Mouse (Mus musculus): ENCODE results near the gene Gm10376. TPM values are rescaled to one million over a fixed set of nuclear protein-coding genes. Genes with fewer than 3 reads are reported as not detected.
"Not testable (repeated sequence)": the region's sequence is repeated elsewhere in the genome, so short reads cannot be mapped to it uniquely, and the experiment has no call there.

Gene Gm10376
- total RNA-seq (2017): not detected in 2 replicates

DNA sequence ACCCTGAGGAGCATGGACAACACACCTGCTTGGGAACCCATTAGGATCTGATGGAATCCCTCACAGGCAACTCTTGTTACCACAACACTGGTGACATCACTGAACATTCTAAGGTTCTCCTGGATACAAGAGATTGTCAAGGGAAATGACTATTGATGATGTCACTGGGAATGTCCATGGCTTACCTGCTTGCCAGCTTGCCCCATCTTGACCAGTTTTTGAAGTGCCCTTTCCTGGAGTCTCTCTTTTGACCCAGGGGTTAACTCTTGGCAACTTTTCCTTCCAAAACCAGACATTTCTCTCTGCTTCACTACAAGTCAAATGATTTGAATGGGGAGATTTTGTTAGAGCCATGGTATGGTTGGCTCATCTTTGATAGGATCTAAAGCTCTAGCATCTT lies at the start of gene Gm10376:
Gene Gm10376 (minus strand): TSS at position 101 of the 400 bp plus-strand sequence.
- ATAC-seq (replicated peaks in 1 of 2; ENCODE audit: insufficient read depth in 1 of 2, low FRiP score in 2 of 2, low TSS enrichment in 1 of 2, low read depth in 1 of 2, poor library complexity in 2 of 2, severe bottlenecking in 2 of 2): not testable (repeated sequence)

DNA sequence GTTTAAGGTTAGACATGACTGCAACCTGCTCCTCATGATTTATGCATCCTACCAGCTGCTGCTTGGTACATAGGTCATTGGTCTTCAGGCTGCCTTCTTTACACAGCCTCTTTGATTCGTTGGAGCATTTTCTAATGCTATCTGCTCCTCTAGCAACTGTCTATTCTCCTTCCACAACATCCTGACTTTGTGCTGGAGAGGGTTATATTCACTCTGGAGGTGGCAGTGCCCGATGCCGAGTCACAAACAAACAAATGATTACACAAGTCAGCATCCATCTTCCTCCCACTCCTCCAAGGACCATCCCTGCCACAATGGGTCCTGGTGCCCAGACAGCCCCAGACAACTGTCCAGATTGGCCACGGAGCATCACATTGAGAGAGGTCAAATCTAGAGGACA lies 44.8 kb upstream of the Gm10376 start:
- ATAC-seq (replicated peaks in 1 of 2; ENCODE audit: insufficient read depth in 1 of 2, low FRiP score in 2 of 2, low TSS enrichment in 1 of 2, low read depth in 1 of 2, poor library complexity in 2 of 2, severe bottlenecking in 2 of 2): not testable (repeated sequence)

GRCm38 (mm10) chr14:43058063-43058462 lies 42.6 kb upstream of the Gm10376 start:
- ATAC-seq (replicated peaks in 1 of 2; ENCODE audit: insufficient read depth in 1 of 2, low FRiP score in 2 of 2, low TSS enrichment in 1 of 2, low read depth in 1 of 2, poor library complexity in 2 of 2, severe bottlenecking in 2 of 2): not testable (repeated sequence)

GRCm38 (mm10) chr14:42993524-42993923 lies 21.9 kb downstream of the Gm10376 start, which contains the start of gene Gm8082:
TSS of gene Gm8082 (minus strand) at chr14:42993624.
- not testable (repeated sequence) for ATAC-seq (replicated peaks in 1 of 2; ENCODE audit: insufficient read depth in 1 of 2, low FRiP score in 2 of 2, low TSS enrichment in 1 of 2, low read depth in 1 of 2, poor library complexity in 2 of 2, severe bottlenecking in 2 of 2)

Other genes starting within 250 kb of the Gm10376 start
- not detected in 2 replicates for gene Gm3015, start 246.8 kb downstream of the Gm10376 start, total RNA-seq (2017)
- not detected in 2 replicates for gene Gm10377, start 217.6 kb downstream of the Gm10376 start, total RNA-seq (2017)
- not detected in 2 replicates for gene Gm21977, start 162.2 kb downstream of the Gm10376 start, total RNA-seq (2017)
- gene Gm8082, start 22.0 kb downstream of the Gm10376 start, total RNA-seq (2017): not detected in 2 replicates
- not detected in 2 replicates for gene Gm8094, start 61.0 kb upstream of the Gm10376 start, total RNA-seq (2017)
- gene Gm8104, start 85.0 kb upstream of the Gm10376 start, total RNA-seq (2017): not detected in 2 replicates
- not detected in 2 replicates for gene Gm7233, start 164.2 kb upstream of the Gm10376 start, total RNA-seq (2017)
- not detected in 2 replicates for gene Gm8122, start 219.7 kb upstream of the Gm10376 start, total RNA-seq (2017)
- gene Gm8126, start 243.0 kb upstream of the Gm10376 start, total RNA-seq (2017): not detected in 2 replicates

Data from hematopoietic stem cell, adult 5-6 weeks (primary cell).